Mouse (Mus musculus) ES-Bruce4 (cell line): ENCODE measurements around the gene Kif21b.

Source experiments
- CTCF ChIP-seq: IDR thresholded peaks from one replicate; pipeline ENCODE4 v1.8.1; 2011; ENCODE audit warnings: low read depth, low read length
- EP300 ChIP-seq: IDR thresholded peaks from 2 replicates; pipeline ENCODE4 v1.6.1; 2011; ENCODE audit warnings: low read depth, low read length; ENCODE audit not compliant: insufficient read depth
- POLR2A ChIP-seq: IDR thresholded peaks from one replicate; pipeline ENCODE4 v1.8.1; 2011; ENCODE audit warnings: low read length; ENCODE audit not compliant: insufficient read depth

DNA sequence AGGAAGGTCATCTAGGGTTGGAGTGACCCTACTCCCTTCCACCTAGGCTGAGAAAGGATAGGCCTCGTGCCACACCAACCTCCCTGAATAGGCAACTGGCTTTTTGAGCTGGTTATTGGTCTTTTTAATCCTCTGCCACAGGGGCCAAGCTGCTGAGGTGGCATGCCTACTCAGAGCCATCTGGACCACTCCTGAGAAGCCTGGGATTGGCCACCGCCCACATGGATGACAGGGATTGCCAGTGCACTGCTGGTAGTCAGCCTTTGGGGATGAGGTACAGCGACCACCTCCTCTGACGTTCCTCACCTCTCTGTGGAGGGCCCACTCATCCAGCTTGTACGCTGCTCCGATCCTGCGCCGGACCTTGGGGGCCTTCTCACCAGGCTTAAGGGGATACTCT lies 94.7 kb downstream of the Kif21b start:
- TF ChIP-seq CTCF = no peak
- no peak for TF ChIP-seq POLR2A
- TF ChIP-seq EP300 = no peak
